Mouse (Mus musculus): ENCODE measurements around the gene Shb. TPM values are rescaled to one million over a fixed set of nuclear protein-coding genes. Genes with fewer than 3 reads are reported as not detected.
A peak's percentile ranks its signal among the peaks of the same experiment; 100 is the strongest.

Shb gene
- total RNA-seq, 2 experiments from 2014 or later = 32.5 to 45.3 TPM

GRCm38 (mm10) chr4:45421519-45422260, 110.6 kb downstream of the Shb start:
- DNase-seq = no peak

GRCm38 (mm10) chr4:45420733-45421132, 111.5 kb downstream of the Shb start:
- DNase-seq = no peak

- no peak for DNase-seq
These were observed 113.2 kb downstream of the Shb start for GRCm38 (mm10) chr4:45419051-45419450.

GRCm38 (mm10) chr4:45418229-45418950, 113.9 kb downstream of the Shb start:
- DNase-seq = peak; percentile 51 to 85

GRCm38 (mm10) chr4:45416314-45416713, 116.0 kb downstream of the Shb start:
- no peak for DNase-seq

- no peak for DNase-seq
These were observed 118.5 kb downstream of the Shb start for GRCm38 (mm10) chr4:45413674-45414338.

- DNase-seq = no peak
These were observed 119.7 kb downstream of the Shb start for GRCm38 (mm10) chr4:45412433-45413192.

GRCm38 (mm10) chr4:45411181-45411790, 121.0 kb downstream of the Shb start:
- DNase-seq = no peak

GRCm38 (mm10) chr4:45409270-45409669, 123.0 kb downstream of the Shb start:
- peak; percentile 88 to 90 for DNase-seq

- peak; percentile 89 to 93 for DNase-seq
These were observed 123.7 kb downstream of the Shb start, which contains the start of gene Slc25a51 for GRCm38 (mm10) chr4:45408427-45409132. Slc25a51 (minus strand) TSS chr4:45408766.

- no peak for DNase-seq
These were observed 124.5 kb downstream of the Shb start for GRCm38 (mm10) chr4:45407703-45408334.

GRCm38 (mm10) chr4:45407001-45407702, 125.1 kb downstream of the Shb start:
- no peak for DNase-seq

- no peak for DNase-seq
These were observed 125.9 kb downstream of the Shb start for GRCm38 (mm10) chr4:45406397-45406796.

GRCm38 (mm10) chr4:45405315-45405714, 127.0 kb downstream of the Shb start:
- no peak for DNase-seq

- no peak for DNase-seq
These were observed 128.2 kb downstream of the Shb start for GRCm38 (mm10) chr4:45404086-45404485.

- no peak for DNase-seq
These were observed 128.8 kb downstream of the Shb start for GRCm38 (mm10) chr4:45403499-45403878.

GRCm38 (mm10) chr4:45402878-45403498, 129.3 kb downstream of the Shb start:
- DNase-seq = peak; percentile 53 to 58

GRCm38 (mm10) chr4:45402281-45402680, 130.0 kb downstream of the Shb start:
- DNase-seq = no peak

- no peak for DNase-seq
These were observed 132.7 kb downstream of the Shb start for GRCm38 (mm10) chr4:45399421-45400210.

Measured in heart, adult 18-20 months (tissue).